Mouse (Mus musculus) testis, adult 2 months (tissue): ENCODE results near the gene Grip1.

Experiments
- CTCF ChIP-seq: fragments of 200-500 bp; IDR thresholded peaks from 2 replicates; pipeline ENCODE4 v1.5.1; 2012; ENCODE audit warnings: low read depth, mild to moderate bottlenecking, inconsistent platforms, low read length, moderate library complexity; ENCODE audit not compliant: control insufficient read depth, insufficient read depth, insufficient replicate concordance
- POLR2A ChIP-seq: fragments of 200-500 bp; IDR thresholded peaks from 2 replicates; pipeline ENCODE4 v1.6.1; 2012; ENCODE audit warnings: low read depth, mild to moderate bottlenecking, inconsistent platforms, low read length, moderate library complexity; ENCODE audit not compliant: control insufficient read depth

GRCm38 (mm10) chr10:120111691-120112319 is 658.2 kb downstream of the Grip1 start:
- no peak for TF ChIP-seq POLR2A
- TF ChIP-seq CTCF = no peak
